Mouse (Mus musculus) hindbrain, embryonic 16.5 days (tissue): ENCODE results near the gene Zfp324. TPM values are rescaled to one million over a fixed set of nuclear protein-coding genes. Genes with fewer than 3 reads are reported as not detected.

Experiments
- ATAC-seq: fragments of 200-750 bp; cut with Nextera tagmentation; 2 replicates; pipeline ENCODE4 v1.8.0; 2017; ENCODE audit warnings: moderate TSS enrichment, moderate library complexity
- H3K27ac ChIP-seq: fragments of 300-500 bp; sonication (generic); 2 replicates; pipeline ENCODE4 v1.5.1; 2014; ENCODE audit warnings: low read depth, mild to moderate bottlenecking, control low read depth, low read length, moderate library complexity
- H3K27me3 ChIP-seq: fragments of 300-500 bp; sonication (generic); replicated peaks from 2 replicates; pipeline ENCODE4 v1.6.1; 2014; ENCODE audit warnings: low read length; ENCODE audit not compliant: control insufficient read depth, insufficient read depth
- H3K36me3 ChIP-seq: fragments of 300-500 bp; sonication (generic); 2 replicates; pipeline ENCODE4 v1.6.1; 2014; ENCODE audit warnings: mild to moderate bottlenecking, low read length, moderate library complexity, mixed read lengths; ENCODE audit not compliant: control insufficient read depth, insufficient read depth
- H3K4me1 ChIP-seq: fragments of 300-500 bp; sonication (generic); 2 replicates; pipeline ENCODE4 v1.6.1; 2014; ENCODE audit warnings: low read depth, low read length; ENCODE audit not compliant: control insufficient read depth, insufficient read depth
- H3K4me2 ChIP-seq: fragments of 300-500 bp; sonication (generic); 2 replicates; pipeline ENCODE4 v1.6.1; 2014; ENCODE audit warnings: mild to moderate bottlenecking, low read length, control low read depth, moderate library complexity
- H3K4me3 ChIP-seq: fragments of 300-500 bp; sonication (generic); 2 replicates; pipeline ENCODE4 v1.5.1; 2014; ENCODE audit warnings: mild to moderate bottlenecking, low read length, control low read depth, moderate library complexity
- H3K9ac ChIP-seq: fragments of 300-500 bp; sonication (generic); 2 replicates; pipeline ENCODE4 v1.6.1; 2014; ENCODE audit warnings: low read depth, mild to moderate bottlenecking, control low read depth, low read length, moderate library complexity
- H3K9me3 ChIP-seq: fragments of 300-500 bp; sonication (generic); 2 replicates; pipeline ENCODE4 v1.6.1; 2014; ENCODE audit warnings: mild to moderate bottlenecking, low read length, moderate library complexity; ENCODE audit not compliant: control insufficient read depth
- WGBS: fragments of 180-500 bp; shearing (Covaris S2); extraction: QIAGEN DNeasy Blood & Tissue Kit; methylation state at CpG from one replicate; pipeline ENCODE4 v1.1.7; 2014; 5-methylcytosine and 5-hydroxymethylcytosine counted together
- polyA plus RNA-seq: library from polyadenylated mRNA; unstranded; fragments of >200 nt; fragmentation: Nextera tagmentation; extraction: Ambion mirVana; gene quantifications from 2 replicates; pipeline ENCODE4 v1.2.1, GENCODE M21; 2015

Zfp324 gene
- polyA plus RNA-seq, 1 experiment from 2014 or later: 11.9 TPM

- no peak overlapping the region for H3K27ac ChIP-seq
- H3K4me2 ChIP-seq: no peak overlapping the region
- H3K9ac ChIP-seq: no peak overlapping the region
- no peaks in the 10 kb centered on the region for H3K9me3 ChIP-seq
- no peaks in the 10 kb centered on the region for H3K27me3 ChIP-seq
- H3K4me1 ChIP-seq: peaks cover 11% of the 10 kb centered on the region
- no peak overlapping the region for H3K4me3 ChIP-seq
- no peaks in the 10 kb centered on the region for H3K36me3 ChIP-seq
- WGBS: 84% methylated on average over 7 of the region's 7 CpGs
- ATAC-seq: no peak
Observed at GRCm38 (mm10) chr7:12980291-12980690, 14.7 kb downstream of the Zfp324 start.

GRCm38 (mm10) chr7:12985724-12986123 lies 20.1 kb downstream of the Zfp324 start:
- no peaks in the 10 kb centered on the region for H3K36me3 ChIP-seq
- no peak for ATAC-seq
- no peaks in the 10 kb centered on the region for H3K9me3 ChIP-seq
- H3K4me2 ChIP-seq: no peak overlapping the region
- 91% methylated on average over 1 of the region's 1 CpGs for WGBS
- no peaks in the 10 kb centered on the region for H3K4me1 ChIP-seq
- H3K27me3 ChIP-seq: no peaks in the 10 kb centered on the region
- no peak overlapping the region for H3K9ac ChIP-seq
- H3K4me3 ChIP-seq: no peak overlapping the region
- H3K27ac ChIP-seq: no peak overlapping the region

GRCm38 (mm10) chr7:12986906-12987305 lies 21.3 kb downstream of the Zfp324 start:
- no peaks in the 10 kb centered on the region for H3K36me3 ChIP-seq
- no peaks in the 10 kb centered on the region for H3K4me1 ChIP-seq
- no peak overlapping the region for H3K4me2 ChIP-seq
- no peak overlapping the region for H3K4me3 ChIP-seq
- H3K27ac ChIP-seq: no peak overlapping the region
- no peaks in the 10 kb centered on the region for H3K27me3 ChIP-seq
- H3K9me3 ChIP-seq: no peaks in the 10 kb centered on the region
- 89% methylated on average over 8 of the region's 8 CpGs for WGBS
- H3K9ac ChIP-seq: no peak overlapping the region
- no peak for ATAC-seq

GRCm38 (mm10) chr7:12987409-12988189 lies 22.0 kb downstream of the Zfp324 start:
- Histone ChIP-seq H3K27me3 (no peaks in the 10 kb centered on the region), H3K36me3 (no peaks in the 10 kb centered on the region), H3K9me3 (no peaks in the 10 kb centered on the region), H3K27ac (no peak overlapping the region), H3K4me2 (no peak overlapping the region), H3K4me1 (no peaks in the 10 kb centered on the region), H3K9ac (no peak overlapping the region), H3K4me3 (no peak overlapping the region)
- 86% methylated on average over 8 of the region's 8 CpGs for WGBS
- ATAC-seq: no peak

- H3K9me3 ChIP-seq: no peaks in the 10 kb centered on the region
- H3K4me2 ChIP-seq: no peak overlapping the region
- ATAC-seq: no peak
- no peak overlapping the region for H3K4me3 ChIP-seq
- H3K4me1 ChIP-seq: no peaks in the 10 kb centered on the region
- no peak overlapping the region for H3K9ac ChIP-seq
- 3% methylated on average over 3 of the region's 3 CpGs for WGBS
- H3K36me3 ChIP-seq: no peaks in the 10 kb centered on the region
- H3K27ac ChIP-seq: no peak overlapping the region
- no peaks in the 10 kb centered on the region for H3K27me3 ChIP-seq
Observed at GRCm38 (mm10) chr7:12992222-12992621, 26.6 kb downstream of the Zfp324 start.

- Histone ChIP-seq H3K9ac (no peak overlapping the region), H3K4me1 (no peaks in the 10 kb centered on the region), H3K9me3 (no peaks in the 10 kb centered on the region), H3K27me3 (no peaks in the 10 kb centered on the region), H3K4me3 (no peak overlapping the region), H3K4me2 (no peak overlapping the region), H3K36me3 (no peaks in the 10 kb centered on the region), H3K27ac (no peak overlapping the region)
- ATAC-seq: no peak
- WGBS: 93% methylated on average over 10 of the region's 10 CpGs
Observed at GRCm38 (mm10) chr7:12993148-12993547, 27.5 kb downstream of the Zfp324 start.

GRCm38 (mm10) chr7:12995862-12996261 lies 30.2 kb downstream of the Zfp324 start:
- Histone ChIP-seq H3K4me2 (no peak overlapping the region), H3K27me3 (no peaks in the 10 kb centered on the region), H3K9me3 (no peaks in the 10 kb centered on the region), H3K9ac (no peak overlapping the region), H3K27ac (no peak overlapping the region), H3K4me1 (no peaks in the 10 kb centered on the region), H3K4me3 (no peak overlapping the region), H3K36me3 (no peaks in the 10 kb centered on the region)
- no peak for ATAC-seq

- no peak overlapping the region for H3K27ac ChIP-seq
- no peak overlapping the region for H3K4me2 ChIP-seq
- ATAC-seq: no peak
- WGBS: 69% methylated on average over 5 of the region's 5 CpGs
- H3K36me3 ChIP-seq: no peaks in the 10 kb centered on the region
- H3K27me3 ChIP-seq: no peaks in the 10 kb centered on the region
- no peaks in the 10 kb centered on the region for H3K9me3 ChIP-seq
- H3K9ac ChIP-seq: no peak overlapping the region
- H3K4me1 ChIP-seq: no peaks in the 10 kb centered on the region
- no peak overlapping the region for H3K4me3 ChIP-seq
Observed at GRCm38 (mm10) chr7:12997230-12997629, 31.6 kb downstream of the Zfp324 start.

- Histone ChIP-seq H3K9me3 (no peaks in the 10 kb centered on the region), H3K27ac (no peak within 1 kb of the TSS), H3K27me3 (no peaks in the 10 kb centered on the region), H3K4me3 (no peak within 1 kb of the TSS), H3K9ac (no peak within 1 kb of the TSS), H3K4me2 (no peak within 1 kb of the TSS), H3K36me3 (no peaks in the 10 kb centered on the region), H3K4me1 (no peaks in the 10 kb centered on the region)
- WGBS: 73% methylated on average over 5 of the region's 5 CpGs
- ATAC-seq: no peak
Observed at GRCm38 (mm10) chr7:12998053-12998452, 32.4 kb downstream of the Zfp324 start, which contains the start of gene Slc27a5. Slc27a5 (minus strand) TSS chr7:12998192.
